Mouse (Mus musculus) limb, embryonic 14.5 days (tissue): ENCODE data around the gene Podxl2. TPM values are rescaled to one million over a fixed set of nuclear protein-coding genes. Genes with fewer than 3 reads are reported as not detected.
A peak's percentile ranks its signal among the peaks of the same experiment; 100 is the strongest.

ENCODE experiments used
- ATAC-seq: fragments of 200-750 bp; cut with Nextera tagmentation; 2 replicates; pipeline ENCODE4 v1.8.0; 2017; ENCODE audit warnings: low read depth, moderate number of reproducible peaks, moderate TSS enrichment; ENCODE audit not compliant: low FRiP score
- DNase-seq: peaks from one replicate; pipeline ENCODE4 v3.0.0-alpha.2; 2015; ENCODE audit warnings: low spot score
- H3K27ac ChIP-seq: fragments of 300-500 bp; sonication (generic); replicated peaks from 2 replicates; pipeline ENCODE4 v1.5.1; 2014; ENCODE audit warnings: low read depth, mild to moderate bottlenecking, low read length, moderate library complexity, mixed read lengths
- H3K27me3 ChIP-seq: fragments of 300-500 bp; sonication (generic); 2 replicates; pipeline ENCODE4 v1.6.1; 2014; ENCODE audit warnings: low read length, mixed read lengths; ENCODE audit not compliant: control insufficient read depth, insufficient read depth
- H3K36me3 ChIP-seq: fragments of 300-500 bp; sonication (generic); 2 replicates; pipeline ENCODE4 v1.6.1; 2014; ENCODE audit warnings: mild to moderate bottlenecking, low read length, moderate library complexity, mixed read lengths; ENCODE audit not compliant: control insufficient read depth, insufficient read depth
- H3K4me1 ChIP-seq: fragments of 300-500 bp; sonication (generic); 2 replicates; pipeline ENCODE4 v1.6.1; 2014; ENCODE audit warnings: antibody characterized with exemption, low read length, mixed read lengths; ENCODE audit not compliant: control insufficient read depth, insufficient read depth
- H3K4me2 ChIP-seq: fragments of 300-500 bp; sonication (generic); replicated peaks from 2 replicates; pipeline ENCODE4 v1.6.1; 2014; ENCODE audit warnings: low read depth, mild to moderate bottlenecking, low read length, moderate library complexity; ENCODE audit not compliant: severe bottlenecking
- H3K4me3 ChIP-seq: fragments of 300-500 bp; sonication (generic); replicated peaks from 2 replicates; pipeline ENCODE4 v1.5.1; 2014; ENCODE audit warnings: low read length
- H3K9ac ChIP-seq: fragments of 300-500 bp; sonication (generic); 2 replicates; pipeline ENCODE4 v1.6.1; 2014; ENCODE audit warnings: mild to moderate bottlenecking, low read depth, low read length, moderate library complexity; ENCODE audit not compliant: severe bottlenecking
- H3K9me3 ChIP-seq: fragments of 300-500 bp; sonication (generic); 2 replicates; pipeline ENCODE4 v1.6.1; 2016; ENCODE audit warnings: low read length; ENCODE audit not compliant: control insufficient read depth
- POLR2A ChIP-seq: fragments of 200-500 bp; IDR thresholded peaks from 2 replicates; pipeline ENCODE4 v1.8.0; 2012; ENCODE audit warnings: inconsistent platforms, mild to moderate bottlenecking, moderate library complexity, borderline replicate concordance; ENCODE audit not compliant: insufficient read depth, insufficient read length; ENCODE audit errors: extremely low read depth
- WGBS: fragments of 180-500 bp; shearing (Covaris S2); extraction: QIAGEN DNeasy Blood & Tissue Kit; methylation state at CpG from one replicate; pipeline ENCODE4 v1.1.7; 2014; 5-methylcytosine and 5-hydroxymethylcytosine counted together
- polyA plus RNA-seq, 2 experiments: library from polyadenylated mRNA; depleted of rRNA in 1 of 2; stranded (reverse) in 1 of 2; unstranded in 1 of 2; fragments of >200 nt; fragmentation: Nextera tagmentation in 1 of 2; extraction: Ambion mirVana in 1 of 2; gene quantifications; 2 replicates each; pipeline versions ENCODE4 v1.2.1 to v1.2.3; 2012 to 2014

Podxl2 gene
- polyA plus RNA-seq, 2 experiments = 96.2 to 192 TPM

DNA sequence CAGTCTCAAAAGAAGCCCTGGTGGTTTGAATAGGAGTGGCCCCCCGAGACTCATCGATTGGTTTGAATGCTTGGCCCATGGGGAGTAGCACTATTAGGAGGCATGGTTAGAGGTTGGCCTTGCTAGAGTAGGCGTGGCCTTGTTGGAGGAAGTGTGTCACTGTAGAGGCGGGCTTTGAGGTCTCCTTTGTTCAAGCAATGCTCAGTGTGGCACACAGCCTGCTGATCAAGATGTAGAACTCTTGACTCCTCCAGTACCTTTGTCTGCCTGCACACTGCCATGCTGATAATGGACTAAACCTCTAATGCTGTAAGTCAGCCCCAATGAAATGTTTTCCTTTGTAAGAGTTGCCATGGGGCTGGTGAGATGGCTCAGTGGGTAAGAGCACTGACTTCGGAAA lies 42.2 kb downstream of the Podxl2 start:
- H3K36me3 ChIP-seq = peaks cover 23% of the 10 kb centered on the region
- no peak for TF ChIP-seq POLR2A
- ATAC-seq (peak; percentile 32; the same call in 1 of the 2 replicates), DNase-seq (no peak)
- 89% methylated on average over 5 of the region's 5 CpGs for WGBS
- no peak overlapping the region for H3K4me2 ChIP-seq
- H3K27me3 ChIP-seq = no peaks in the 10 kb centered on the region
- H3K4me3 ChIP-seq = no peak overlapping the region
- H3K27ac ChIP-seq = no peak overlapping the region
- no peaks in the 10 kb centered on the region for H3K9me3 ChIP-seq
- no peaks in the 10 kb centered on the region for H3K4me1 ChIP-seq
- H3K9ac ChIP-seq = no peak overlapping the region

DNA sequence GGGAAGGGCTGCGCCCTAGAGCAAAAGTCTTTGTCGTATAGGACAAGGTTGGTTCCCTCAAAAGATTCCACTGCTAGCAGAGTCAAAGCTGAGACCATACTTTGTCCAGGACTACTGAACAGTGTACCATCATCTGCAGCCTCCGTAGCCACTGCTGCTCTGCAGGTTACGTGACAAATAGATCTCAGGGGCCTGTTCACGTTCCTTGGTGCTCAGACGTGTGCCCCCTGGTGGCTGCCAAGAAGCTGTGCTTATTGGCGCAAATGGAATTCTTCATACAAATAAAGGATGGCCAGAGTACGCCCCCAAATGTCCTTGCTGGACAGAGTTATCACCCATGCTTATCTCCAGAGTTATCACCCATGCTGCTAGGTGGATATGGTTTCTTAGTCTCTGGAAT lies 43.4 kb downstream of the Podxl2 start:
- peaks cover 10% of the 10 kb centered on the region for H3K36me3 ChIP-seq
- no peak overlapping the region for H3K27ac ChIP-seq
- DNase-seq (peak; percentile 82), ATAC-seq (peak; percentile 60; the same call in 1 of the 2 replicates)
- no peaks in the 10 kb centered on the region for H3K4me1 ChIP-seq
- no peaks in the 10 kb centered on the region for H3K9me3 ChIP-seq
- no peak for TF ChIP-seq POLR2A
- H3K4me3 ChIP-seq = no peak overlapping the region
- H3K27me3 ChIP-seq = no peaks in the 10 kb centered on the region
- no peak overlapping the region for H3K4me2 ChIP-seq
- 22% methylated on average over 8 of the region's 8 CpGs for WGBS
- H3K9ac ChIP-seq = no peak overlapping the region

DNA sequence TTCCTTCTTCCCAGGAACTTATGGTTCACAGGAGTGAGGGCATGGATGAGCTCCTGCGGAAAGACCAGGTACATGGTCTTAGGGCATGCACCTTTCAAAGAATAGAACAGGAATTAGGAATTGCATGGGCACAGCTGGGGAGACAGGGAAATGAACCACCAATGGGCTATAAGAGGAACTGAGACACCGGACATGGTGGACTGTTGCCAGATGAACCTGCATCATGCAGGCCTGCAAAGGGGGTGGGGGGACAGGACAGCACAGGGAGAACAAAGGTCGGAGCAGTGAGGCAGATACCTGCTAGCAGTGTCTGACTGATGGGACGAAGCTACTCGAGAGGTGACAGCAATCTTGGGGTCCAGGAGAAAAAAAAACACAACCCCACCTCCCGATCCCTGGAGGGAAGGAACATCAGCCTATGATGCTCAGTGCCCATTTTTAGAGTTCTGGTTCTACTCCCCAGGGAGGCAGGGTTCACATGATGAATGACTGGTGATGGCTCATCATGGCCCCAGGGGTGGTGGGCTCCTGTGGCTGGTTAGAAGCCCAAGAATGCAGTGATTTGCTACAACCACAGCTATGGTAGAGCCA lies 44.6 kb downstream of the Podxl2 start:
- H3K4me3 ChIP-seq = no peak overlapping the region
- no peak overlapping the region for H3K9ac ChIP-seq
- no peak overlapping the region for H3K27ac ChIP-seq
- 90% methylated on average over 6 of the region's 6 CpGs for WGBS
- H3K27me3 ChIP-seq = no peaks in the 10 kb centered on the region
- H3K36me3 ChIP-seq = no peaks in the 10 kb centered on the region
- H3K4me2 ChIP-seq = no peak overlapping the region
- ATAC-seq (no peak), DNase-seq (no peak)
- no peaks in the 10 kb centered on the region for H3K9me3 ChIP-seq
- H3K4me1 ChIP-seq = no peaks in the 10 kb centered on the region
- no peak for TF ChIP-seq POLR2A

DNA sequence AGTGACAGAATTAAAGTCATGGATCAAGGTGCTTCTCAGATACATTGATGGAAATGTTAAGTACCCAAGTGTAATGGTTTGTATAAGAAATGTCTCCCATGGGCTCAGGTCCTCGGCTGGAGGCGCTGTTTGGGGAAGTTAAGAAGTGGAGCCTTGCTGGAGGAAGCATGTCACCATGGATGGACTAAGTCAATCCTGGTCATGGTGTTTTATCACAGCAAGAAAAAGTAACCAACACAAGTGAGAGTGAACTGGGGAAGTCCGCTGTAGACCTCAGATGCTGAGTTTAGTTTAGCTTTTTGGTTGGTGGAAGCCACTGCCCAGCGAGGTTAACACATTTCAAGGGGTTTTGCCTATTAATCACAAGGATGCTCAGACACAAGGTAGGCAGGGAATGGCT lies 45.3 kb downstream of the Podxl2 start:
- WGBS = 87% methylated on average over 4 of the region's 4 CpGs
- Histone ChIP-seq H3K4me2 (no peak overlapping the region), H3K9me3 (no peaks in the 10 kb centered on the region), H3K27me3 (no peaks in the 10 kb centered on the region), H3K4me3 (no peak overlapping the region), H3K9ac (no peak overlapping the region), H3K36me3 (no peaks in the 10 kb centered on the region), H3K27ac (no peak overlapping the region), H3K4me1 (no peaks in the 10 kb centered on the region)
- DNase-seq = no peak
- no peak for ATAC-seq
- TF ChIP-seq POLR2A = no peak

DNA sequence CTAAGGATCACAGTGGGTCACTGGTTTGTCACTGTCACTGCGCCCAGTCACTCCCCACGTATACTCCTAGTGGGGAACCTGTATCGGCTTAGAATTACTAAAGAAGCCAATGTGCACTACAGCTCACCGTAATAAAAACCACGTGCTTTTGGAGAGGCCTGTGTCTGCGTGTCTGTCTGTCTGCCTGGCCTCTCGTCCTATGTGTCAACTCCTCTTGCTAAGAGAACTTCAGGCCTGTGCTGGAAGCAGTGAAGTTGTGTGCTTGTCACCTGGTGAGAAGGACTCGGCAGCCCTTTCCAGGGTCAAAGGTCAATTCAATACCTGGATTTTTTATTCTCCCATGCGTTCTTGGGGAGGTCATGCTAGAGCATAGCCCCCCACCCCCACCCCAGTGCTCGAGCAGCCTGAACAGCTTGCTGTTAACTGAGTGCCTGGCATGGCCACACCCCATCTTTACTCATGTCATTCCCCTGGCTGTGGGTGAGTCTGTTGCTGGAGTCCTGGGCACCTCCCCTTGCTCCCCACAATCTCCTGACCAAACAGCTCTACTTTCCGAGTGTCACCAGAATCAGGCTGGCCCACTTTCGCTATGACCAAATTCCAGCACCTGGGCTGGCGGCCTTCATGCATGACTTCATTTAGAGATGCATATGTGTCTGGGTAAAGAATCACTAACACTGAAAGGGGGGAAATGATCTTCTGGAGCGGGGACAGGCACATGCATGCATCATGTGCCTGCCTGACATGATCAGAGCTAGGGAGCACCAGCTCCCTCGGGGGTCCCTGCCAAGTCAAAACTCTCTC lies 46.4 kb downstream of the Podxl2 start:
- WGBS = 58% methylated on average over 15 of the region's 15 CpGs
- no peak for ATAC-seq

More for the DNA sequence above, 46.4 kb downstream of the Podxl2 start:
- Histone ChIP-seq H3K27me3 (no peaks in the 10 kb centered on the region), H3K27ac (no peak overlapping the region), H3K4me1 (no peaks in the 10 kb centered on the region), H3K36me3 (no peaks in the 10 kb centered on the region), H3K4me3 (no peak overlapping the region), H3K4me2 (no peak overlapping the region), H3K9ac (no peak overlapping the region), H3K9me3 (no peaks in the 10 kb centered on the region)
- no peak for DNase-seq
- TF ChIP-seq POLR2A = no peak
